Mouse (Mus musculus) granulocyte monocyte progenitor cell, adult 5-6 weeks (primary cell): ENCODE results near the gene Ndufaf2. TPM values are rescaled to one million over a fixed set of nuclear protein-coding genes. Genes with fewer than 3 reads are reported as not detected.

Source experiments
- ATAC-seq: replicated peaks from 2 replicates; pipeline ENCODE4 v1.8.0; 2016; ENCODE audit warnings: mild to moderate bottlenecking, moderate TSS enrichment, inconsistent platforms; ENCODE audit not compliant: poor library complexity, severe bottlenecking
- total RNA-seq, 2 experiments: library from RNA; stranded (forward) in 1 of 2; stranded (reverse) in 1 of 2; fragments of 200-712, 200-1000 nt in 1 of 2; fragments of >200 nt in 1 of 2; fragmentation: Nextera tagmentation in 1 of 2; gene quantifications; 2 replicates each; pipeline ENCODE4 v1.2.3; 2014 to 2017

Gene Ndufaf2
- total RNA-seq (2014; fragmentation: Nextera tagmentation): 40.9 and 101 TPM in 2 replicates
- total RNA-seq (2017): 69.2 and 69.6 TPM in 2 replicates

DNA sequence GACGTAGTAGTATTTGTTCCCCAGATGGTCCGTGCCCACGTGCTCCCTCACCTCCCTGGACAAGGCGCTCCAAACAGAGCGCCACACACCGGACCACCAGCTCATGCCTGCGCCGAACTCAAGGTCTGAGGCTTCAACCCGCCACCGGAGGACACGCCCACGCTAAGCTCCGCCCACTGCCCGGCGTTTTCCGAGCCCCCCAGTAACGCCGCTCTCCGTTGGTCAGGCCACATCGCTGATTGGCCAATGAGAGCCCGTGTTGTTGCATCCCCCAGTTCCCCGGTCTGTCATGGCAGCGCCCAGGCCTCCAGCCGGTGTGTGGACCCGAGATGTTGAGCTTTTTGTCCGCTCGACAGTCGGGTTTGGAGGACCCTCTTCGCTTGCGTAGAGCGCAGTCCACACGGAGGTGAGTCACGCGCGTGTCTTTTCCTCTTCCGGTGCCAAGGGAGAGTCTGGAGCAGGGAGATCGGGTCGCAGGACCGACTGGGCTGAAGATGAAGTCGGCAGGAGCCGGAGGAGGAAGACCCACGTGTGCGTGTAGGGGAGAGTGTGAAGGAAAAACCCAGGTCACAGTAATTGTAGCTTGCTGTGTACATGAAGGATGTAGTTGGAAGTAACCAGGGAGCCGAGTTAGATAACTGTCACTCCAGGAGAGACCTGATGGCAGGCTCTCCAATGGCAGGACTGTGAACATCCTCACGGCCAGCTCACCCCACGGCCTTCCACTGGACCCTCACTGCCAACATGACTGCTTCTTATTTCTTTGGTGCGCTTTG is at the start of gene Ndufaf2, which contains the start of gene Ercc8:
Ndufaf2 (minus strand) TSS at position 159 of the 776 bp plus-strand sequence.
Ercc8 (plus strand) TSS at position 267 of the 776 bp plus-strand sequence.
- peak; percentile 97 for ATAC-seq

DNA sequence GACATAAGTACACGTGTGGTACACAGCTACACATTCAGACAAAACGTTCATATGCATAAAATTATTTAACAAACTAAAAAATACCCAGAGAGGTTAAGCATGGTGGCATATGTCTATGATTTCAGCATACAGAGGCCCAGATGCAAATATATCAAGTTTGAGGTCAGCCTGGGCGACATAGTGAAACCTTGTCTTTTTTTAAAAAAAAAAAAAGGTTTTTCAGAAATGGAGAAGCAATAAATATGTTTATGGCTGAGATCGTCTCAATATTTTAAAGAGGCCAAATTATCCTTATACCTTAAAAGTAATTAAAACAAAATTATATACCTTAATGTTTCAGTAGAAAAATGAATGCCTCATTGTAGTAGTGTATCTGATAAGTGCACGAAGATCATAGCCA is 49.7 kb upstream of the Ndufaf2 start:
- no peak for ATAC-seq

- no peak for ATAC-seq
Measured at GRCm38 (mm10) chr13:108207447-108207846, 49.0 kb upstream of the Ndufaf2 start.

DNA sequence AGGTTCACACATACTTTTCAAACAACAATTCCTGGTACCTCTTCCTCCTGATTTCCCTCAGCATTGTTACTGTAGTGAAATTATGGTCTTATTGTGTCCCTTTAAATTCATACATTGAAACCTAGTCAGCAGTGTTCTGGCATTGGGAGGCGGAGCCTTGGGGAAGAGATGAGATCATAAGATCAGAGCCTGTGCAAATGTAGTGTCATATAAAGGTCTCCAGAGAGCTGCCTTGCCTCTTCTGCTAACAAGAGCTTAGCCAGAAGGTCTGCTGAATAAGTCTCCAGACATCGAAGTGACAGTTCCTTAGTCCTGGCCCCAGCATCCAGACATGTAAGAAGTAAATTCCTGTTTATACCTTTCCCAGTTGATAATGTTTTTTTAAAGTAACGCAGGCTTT is 46.4 kb upstream of the Ndufaf2 start:
- ATAC-seq: no peak

DNA sequence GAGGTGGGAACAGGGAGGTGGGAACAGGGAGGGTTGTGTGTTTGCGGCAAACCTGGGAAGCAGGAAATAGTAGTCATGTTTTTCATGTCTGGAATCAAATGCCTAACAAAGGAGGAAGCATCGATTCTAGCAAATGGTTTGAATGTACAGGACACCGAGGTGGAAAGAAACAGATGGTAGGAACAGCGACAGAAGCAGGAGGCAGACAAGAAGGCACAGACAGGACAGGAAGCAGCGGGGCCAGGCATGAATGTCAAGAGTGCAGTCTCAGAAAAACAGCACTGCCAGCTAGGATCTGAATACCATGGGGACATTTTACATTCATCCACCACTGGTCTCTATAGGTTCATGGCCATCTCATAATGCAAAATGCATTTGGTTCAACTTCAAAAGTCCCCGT is 37.1 kb upstream of the Ndufaf2 start:
- no peak for ATAC-seq

GRCm38 (mm10) chr13:108191074-108191720 is 32.8 kb upstream of the Ndufaf2 start:
- ATAC-seq: peak; percentile 82

GRCm38 (mm10) chr13:108187994-108188393 is 29.6 kb upstream of the Ndufaf2 start:
- peak; percentile 53 for ATAC-seq

GRCm38 (mm10) chr13:108185530-108185929 is 27.1 kb upstream of the Ndufaf2 start:
- ATAC-seq: no peak

DNA sequence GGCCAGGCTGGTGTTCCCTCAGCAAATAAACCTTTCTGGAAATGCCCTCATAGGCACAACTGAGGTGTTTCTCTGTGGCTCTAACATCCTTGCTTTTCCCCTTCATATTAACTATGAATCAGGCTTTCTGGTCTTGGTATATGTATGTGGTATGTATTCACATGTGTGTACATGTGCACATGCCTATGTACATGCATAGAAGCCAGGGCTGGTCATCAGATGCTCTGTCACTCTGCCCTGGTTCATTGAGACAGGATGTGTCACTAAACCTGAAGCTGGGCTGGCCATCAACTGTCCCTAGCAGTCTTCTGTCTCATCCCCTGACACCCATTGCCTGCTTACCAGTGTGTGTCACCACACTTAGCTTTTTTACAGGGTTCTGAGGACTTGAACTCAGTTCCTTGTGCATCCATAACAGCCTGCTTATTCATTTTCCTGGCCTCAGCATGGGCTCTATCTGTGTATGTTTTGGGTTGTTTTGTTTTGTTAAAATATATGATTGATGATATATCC is 26.4 kb upstream of the Ndufaf2 start:
- ATAC-seq: no peak

DNA sequence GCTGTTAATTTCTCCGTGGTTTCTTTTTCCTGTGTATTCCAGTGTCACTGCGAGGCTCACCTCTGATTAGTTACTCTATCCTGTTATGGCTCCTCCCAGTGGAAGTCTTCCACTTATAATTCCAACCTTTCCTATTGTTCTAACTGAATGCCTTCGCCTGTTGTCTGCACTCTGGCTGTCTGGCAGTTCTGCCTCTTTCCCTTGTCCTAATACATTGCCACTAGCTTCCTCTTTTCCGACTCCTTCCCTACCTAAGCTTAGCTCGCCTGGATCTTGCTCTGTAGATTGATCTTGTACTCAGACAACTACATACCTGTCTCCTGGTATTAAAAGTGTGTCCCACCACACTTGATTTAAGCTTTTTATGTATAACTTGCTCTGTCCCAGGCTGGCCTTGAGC is 22.4 kb upstream of the Ndufaf2 start:
- ATAC-seq: 0 out of 2 replicates have a peak, but pooled peaks have one; percentile 17

GRCm38 (mm10) chr13:108179618-108180017 is 21.2 kb upstream of the Ndufaf2 start:
- peak; percentile 56; the same call in 1 of the 2 replicates for ATAC-seq

DNA sequence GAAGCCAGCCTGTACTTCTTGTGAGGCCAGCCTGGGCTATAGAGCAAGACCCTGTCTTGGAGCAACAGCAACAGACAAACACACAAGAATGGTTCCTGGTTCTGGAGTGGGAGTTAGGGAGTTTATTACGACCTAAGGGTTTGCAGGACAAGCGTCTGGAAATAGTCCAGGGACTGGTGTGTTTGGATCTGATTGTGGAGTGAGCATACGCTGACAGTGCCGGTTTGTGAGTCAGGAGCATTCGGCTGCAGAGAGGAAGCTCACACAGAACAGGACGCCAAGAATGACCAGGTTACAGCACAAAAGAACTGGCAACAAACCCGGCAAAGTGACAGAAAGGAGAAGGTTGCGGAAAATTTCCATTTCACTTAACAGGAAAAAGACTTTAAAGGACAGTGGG is 12.1 kb upstream of the Ndufaf2 start:
- no peak for ATAC-seq

DNA sequence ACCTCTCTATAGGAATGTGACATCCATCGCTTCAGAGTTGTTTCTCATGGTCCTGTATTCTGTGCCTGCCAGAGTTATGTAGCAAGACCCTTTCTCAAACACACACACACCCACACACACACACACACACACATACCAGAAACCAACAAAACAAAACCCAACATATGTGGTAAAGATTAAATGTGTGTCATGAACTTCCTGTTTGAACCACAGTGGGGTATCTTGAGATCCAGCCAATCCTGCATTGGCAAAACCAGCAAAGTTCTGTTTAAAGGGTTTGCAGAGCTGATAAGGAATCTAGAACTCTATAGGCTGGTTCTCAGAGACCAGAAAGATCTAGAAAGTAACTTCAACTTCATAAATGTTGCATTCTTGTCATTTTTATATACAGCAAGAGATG is 11.6 kb upstream of the Ndufaf2 start:
- ATAC-seq: peak; percentile 55

- no peak for ATAC-seq
Measured at GRCm38 (mm10) chr13:108164621-108165020, 6.2 kb upstream of the Ndufaf2 start.

DNA sequence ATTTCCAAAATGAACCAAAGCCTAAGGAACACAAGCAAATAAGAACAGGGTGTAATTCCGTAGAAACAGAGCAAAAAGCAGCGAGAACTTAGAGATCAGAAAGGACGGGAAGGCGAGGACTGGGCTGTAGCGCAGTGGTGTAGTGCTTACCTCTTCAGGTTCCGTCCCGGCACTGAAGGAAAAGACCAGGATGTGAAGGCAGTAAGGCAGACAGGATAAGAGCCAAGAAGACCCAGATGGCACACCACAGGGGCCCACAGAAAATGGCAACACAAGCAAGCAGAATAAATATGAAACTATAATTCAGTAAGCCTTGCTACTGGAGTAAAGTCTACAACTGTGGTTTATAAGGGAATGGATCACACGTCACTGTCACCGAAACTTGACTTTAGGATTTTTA is 5.5 kb upstream of the Ndufaf2 start:
- no peak for ATAC-seq

- no peak for ATAC-seq
Measured at GRCm38 (mm10) chr13:108159963-108160362, 1.5 kb upstream of the Ndufaf2 start.

- no peak for ATAC-seq
Measured at GRCm38 (mm10) chr13:108159241-108159575, 785 bp upstream of the Ndufaf2 start.

DNA sequence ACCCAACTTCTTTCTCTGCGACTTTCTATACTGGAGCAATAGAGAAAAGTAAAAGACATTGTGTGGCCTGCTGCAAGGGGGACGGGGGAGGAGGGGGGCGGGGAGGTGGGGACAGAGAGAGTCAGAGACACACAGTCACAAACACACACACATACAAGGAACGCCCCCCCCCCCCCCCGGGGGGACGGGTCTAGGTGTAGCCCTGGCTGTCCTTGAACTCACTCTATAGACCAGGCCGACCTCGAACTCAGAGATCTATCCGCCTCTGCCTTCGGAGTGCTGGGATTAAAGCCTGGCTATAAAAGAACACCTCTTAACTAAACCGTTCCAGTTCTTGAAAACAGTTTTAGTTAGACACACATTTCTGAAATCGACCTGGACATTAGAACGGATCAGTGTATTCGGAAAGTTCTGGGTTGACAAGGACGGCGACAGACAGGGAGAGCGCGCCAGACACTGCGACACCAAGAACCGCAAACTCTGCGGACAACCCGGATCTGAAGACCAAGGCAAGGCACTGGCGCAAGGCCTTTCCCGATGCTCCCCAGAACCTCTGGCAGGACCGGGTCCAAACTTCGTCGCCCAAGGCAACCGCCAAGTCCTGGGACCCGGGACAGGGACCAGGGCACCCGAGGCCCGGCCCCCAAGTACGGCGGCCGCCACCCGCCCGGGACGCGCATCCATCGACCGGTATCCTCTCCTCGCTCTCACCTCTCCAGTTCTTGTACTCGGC is 525 bp downstream of the Ndufaf2 start:
- no peak; the same call in 1 of the 2 replicates for ATAC-seq

DNA sequence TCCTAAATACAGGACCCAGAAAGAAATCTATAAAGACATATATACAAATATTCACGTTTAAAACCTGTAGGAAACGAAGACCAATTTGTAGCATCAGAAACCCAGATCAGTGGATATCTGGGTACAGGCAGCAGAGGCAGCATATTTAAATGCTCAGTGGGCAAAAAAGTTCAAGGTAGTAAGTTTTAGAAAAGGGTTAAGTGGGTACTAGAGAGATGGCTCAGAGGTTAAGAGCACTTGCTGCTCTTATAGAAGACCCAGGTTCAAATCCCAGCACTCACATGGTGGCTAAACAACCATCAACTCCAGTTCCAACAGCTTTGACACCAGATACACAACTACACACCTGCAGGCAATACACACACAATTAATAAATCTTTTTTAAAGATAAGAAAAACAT is 1.3 kb downstream of the Ndufaf2 start:
- ATAC-seq: no peak

- peak; percentile 68 for ATAC-seq
Measured at GRCm38 (mm10) chr13:108152650-108153372, 5.6 kb downstream of the Ndufaf2 start.
